Mouse (Mus musculus) layer of hippocampus, adult 9-11 months (tissue): Measurements from ENCODE around the gene AI661453.
"Not testable (repeated sequence)": the region's sequence is repeated elsewhere in the genome, so short reads cannot be mapped to it uniquely, and the experiment has no call there.

Experiments used
- DNase-seq: peaks from one replicate; pipeline ENCODE4 v3.0.0; 2022

The AI661453 gene

DNA sequence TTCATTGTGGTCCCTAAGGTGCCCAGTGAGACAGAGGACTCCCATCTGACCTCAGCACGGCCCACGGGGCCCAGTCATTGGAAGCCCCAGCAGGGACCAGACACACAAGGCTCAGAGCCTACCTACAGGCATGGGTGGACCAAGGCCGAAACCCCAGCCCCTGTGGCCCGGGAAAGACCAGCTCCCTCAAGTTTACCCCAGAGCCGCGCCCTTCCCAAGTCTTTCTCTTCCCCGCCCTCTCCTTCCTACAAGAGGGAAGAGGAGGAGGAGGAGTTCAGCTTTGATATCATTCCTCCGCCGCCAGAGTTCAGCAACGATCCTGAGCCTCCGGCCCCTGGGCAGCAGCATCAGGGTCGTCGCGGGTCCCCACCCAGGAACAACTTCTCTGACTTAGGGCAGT is 31.6 kb downstream of the AI661453 start:
- no peak for DNase-seq

DNA sequence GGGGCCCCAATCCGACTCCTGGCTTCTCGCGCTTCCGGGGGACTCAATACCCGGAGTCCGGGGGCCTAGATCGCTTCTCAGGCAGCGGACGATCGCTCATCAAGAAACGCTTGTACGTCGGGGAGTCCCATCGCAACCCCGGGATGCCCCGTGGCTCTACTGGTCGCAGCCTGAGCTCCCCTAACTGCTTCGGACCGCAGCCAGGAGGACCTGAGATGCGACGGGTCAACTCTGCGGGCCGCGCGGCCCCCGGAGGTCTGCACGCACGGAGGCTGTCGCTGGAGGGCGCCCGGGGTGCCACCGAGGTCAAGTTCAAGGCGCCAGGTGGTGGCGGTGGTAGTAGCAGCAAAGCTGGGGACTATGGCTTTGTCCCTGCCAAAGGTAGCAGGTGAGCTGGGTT is 32.1 kb downstream of the AI661453 start:
- DNase-seq, result no peak

- DNase-seq, result no peak
Measured at GRCm38 (mm10) chr17:47469642-47470041, 33.2 kb downstream of the AI661453 start.

GRCm38 (mm10) chr17:47470121-47470520 is 33.7 kb downstream of the AI661453 start:
- no peak for DNase-seq

DNA sequence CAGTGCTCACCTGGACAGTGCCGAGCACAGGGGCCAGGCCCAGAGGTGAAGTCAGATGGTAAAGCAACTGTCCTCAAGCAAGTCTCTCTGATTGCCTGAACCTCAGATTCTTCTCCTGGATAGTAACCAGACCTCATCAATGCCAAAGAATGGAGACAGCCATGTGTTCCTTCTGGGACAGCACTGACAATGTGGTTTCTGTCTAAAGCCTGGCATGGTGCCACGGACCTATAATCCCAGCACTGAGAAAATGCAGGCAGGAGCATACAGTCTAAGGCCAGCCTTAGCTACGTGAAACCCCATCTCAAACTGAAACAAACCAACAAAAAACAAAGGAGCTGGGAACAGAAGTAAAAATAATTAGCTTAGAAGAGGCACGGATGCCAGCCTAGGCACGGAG is 34.3 kb downstream of the AI661453 start:
- DNase-seq, result peak; percentile 33

DNA sequence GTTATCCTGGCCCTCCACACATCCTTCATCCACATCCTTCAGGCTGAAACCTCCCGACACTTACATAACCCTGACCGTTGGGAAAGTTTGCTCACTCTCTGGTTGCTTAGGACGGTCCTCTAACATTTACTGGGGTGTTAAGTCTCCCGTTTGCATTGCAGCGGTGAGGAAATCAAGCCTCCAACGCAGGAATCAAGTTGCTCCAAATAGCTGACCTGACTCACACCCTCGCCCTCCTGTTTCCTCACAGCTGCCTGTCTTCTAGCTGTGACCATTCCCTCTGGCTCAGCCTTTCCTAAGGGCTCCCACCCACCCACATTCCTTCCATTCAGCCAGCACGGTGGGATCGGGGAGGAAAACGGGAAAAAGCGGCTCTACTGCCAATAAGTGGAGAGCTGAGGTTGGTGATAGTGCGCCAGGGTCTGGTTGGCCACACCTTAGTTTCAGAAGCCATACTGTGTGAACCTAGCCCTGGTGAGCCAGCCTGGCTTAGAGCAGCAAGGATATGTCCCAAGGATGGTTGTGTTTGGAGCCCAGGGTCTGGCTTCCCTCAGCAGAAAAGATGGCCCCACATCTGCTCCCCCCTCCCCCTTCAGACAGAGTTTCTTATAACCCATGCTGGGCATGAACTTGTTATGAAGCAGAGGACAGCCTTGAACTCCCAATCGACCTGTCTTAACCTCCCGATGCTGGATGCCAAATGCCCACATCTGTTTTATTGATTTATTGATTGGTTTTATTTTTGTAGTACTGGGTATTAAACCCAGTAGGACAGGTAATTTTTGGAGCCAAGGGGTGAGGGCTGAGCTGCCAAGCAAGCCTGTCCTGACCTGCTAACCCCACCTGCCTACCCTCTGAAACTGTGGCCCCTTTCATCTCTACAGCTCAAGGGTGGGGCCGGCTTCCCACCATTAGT is 36.3 kb downstream of the AI661453 start:
- DNase-seq, result no peak

- no peak for DNase-seq
Measured at GRCm38 (mm10) chr17:47473434-47473974, 37.1 kb downstream of the AI661453 start.

DNA sequence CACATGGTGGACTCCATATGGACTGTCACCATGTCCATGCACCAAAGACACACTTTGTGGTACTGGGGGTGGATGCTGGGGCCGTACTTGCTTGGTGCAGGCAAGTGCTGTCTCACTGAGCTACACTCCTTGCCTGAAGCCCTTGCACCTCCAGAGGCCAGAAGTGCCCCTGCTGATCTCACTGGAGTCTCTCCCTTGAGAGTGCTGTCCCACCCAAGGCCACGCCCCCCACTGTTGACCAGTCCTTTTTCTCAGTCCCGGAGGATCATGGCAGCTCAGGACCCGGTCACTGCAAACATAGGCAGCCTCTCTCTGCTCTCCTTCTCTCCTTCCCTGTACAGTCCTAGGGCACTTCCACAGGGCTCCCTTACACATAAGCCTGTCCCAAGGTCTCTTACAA is 37.8 kb downstream of the AI661453 start:
- DNase-seq, result no peak

DNA sequence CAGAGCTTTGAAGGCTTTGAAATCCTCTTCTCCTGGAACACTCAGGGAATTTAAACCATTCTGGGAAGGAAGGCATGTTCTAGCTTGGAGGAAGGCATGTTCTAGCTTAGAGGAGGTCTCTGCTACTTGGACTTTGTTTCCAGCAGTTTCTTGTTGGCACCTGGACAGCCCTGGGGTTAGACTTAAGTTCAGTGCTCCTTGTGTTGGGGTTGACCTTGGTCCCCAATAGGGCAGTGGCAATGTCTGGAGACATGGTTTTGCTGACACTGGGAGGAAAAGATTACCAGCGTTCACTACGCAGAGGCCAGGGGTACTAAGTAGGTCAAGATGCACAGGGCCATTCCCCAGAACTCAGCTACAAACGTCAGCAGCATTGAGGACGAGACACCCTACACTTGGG is 38.8 kb downstream of the AI661453 start:
- DNase-seq, result no peak

DNA sequence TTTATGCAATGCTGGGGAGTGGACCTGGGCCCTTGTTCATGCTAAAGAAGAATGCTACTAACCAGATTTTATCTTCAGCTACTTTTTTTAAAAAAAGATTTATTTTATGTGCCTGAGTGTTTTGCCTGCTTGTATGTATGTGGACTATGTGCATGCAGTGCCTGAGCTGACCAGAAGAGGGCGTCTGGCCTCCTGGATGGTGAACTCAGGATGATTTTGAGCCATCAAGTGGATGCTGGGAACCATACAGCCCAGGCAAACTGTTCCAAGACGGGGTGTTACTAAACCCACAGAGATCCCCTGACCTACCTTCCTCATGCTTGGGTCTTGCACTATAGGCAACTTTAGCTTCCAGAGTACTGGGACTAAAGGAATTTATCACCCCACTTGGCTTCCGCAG is 39.3 kb downstream of the AI661453 start:
- no peak for DNase-seq

GRCm38 (mm10) chr17:47479887-47480286 is 43.5 kb downstream of the AI661453 start:
- no peak for DNase-seq

DNA sequence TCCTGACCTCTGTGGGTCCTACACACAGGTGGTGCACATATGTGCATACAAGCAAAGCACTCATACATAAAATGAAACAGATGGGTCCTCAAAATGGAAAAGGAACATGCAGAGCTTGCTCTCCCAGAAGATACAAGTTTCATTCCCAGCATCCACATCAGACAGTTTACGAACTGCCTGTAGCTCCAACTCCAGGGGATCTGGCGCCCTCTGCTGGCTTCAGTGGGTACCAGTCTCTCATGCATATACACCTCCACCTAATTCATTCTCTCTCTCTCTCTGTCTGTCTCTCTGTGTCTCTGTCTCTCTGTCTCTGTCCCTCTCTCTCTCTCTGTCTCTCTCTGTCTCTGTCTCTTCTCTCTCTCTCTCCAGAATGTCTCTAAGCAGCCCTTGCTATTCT is 46.0 kb downstream of the AI661453 start:
- DNase-seq, result no peak

GRCm38 (mm10) chr17:47484241-47484921 is 48.0 kb downstream of the AI661453 start:
- DNase-seq, result no peak

DNA sequence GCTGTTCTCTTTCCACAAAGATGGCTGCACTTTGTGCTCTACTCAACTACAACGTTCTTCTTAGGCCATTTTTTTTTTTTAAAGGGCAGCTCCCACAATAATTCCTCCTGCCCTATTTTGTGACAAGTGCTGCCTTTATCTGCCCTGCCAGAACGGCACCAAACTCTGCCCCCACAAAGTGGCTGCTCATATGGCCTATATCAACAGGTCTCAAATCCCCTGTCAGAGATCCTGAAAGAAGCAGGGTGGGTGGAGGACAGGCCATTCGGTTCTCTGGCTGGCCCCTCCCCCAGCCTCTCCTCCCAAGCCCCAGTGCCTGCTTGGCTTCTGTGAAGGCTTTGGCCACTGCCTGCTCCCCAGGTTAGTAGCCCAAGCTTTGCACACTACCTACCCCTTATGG is 48.6 kb downstream of the AI661453 start:
- DNase-seq, result no peak

DNA sequence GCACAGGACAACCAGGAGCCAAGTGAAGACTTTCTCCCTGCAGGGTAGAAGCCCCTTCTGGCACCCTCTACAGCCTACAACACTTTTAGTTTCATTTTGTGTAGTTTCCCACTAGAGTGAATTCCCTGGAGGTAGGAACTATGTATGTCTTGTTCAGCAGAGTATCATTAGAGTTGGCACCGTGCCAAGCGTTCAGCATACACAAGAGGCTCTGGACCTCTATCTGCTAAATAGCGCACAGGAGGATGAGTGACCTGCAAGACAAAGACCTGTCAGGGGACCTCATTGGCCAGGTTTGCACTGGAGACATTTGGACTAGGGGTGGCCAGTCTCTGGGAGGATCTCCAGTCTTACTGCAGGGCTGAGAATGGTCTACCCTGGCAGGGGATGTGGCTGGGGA is 49.4 kb downstream of the AI661453 start:
- DNase-seq, result no peak

DNA sequence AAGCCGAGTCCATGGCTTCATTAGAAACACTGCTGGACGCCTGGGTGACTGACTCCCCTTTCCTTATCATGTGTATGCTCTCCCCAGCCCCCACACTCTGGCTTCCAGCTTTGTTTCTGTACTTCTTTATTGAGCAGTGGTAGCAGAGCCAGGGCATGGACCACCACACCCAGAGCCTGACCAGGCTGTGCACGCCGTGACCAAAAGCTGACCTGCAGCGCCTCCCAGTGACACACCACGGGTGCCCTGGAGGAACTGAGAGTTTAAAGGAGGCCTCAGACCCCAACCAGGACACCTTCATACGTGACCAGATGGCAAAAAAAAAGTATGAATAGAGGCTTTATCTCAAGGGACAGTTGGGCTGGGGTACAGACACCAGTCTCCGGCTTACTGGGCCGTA is 54.4 kb downstream of the AI661453 start:
- DNase-seq, result no peak

DNA sequence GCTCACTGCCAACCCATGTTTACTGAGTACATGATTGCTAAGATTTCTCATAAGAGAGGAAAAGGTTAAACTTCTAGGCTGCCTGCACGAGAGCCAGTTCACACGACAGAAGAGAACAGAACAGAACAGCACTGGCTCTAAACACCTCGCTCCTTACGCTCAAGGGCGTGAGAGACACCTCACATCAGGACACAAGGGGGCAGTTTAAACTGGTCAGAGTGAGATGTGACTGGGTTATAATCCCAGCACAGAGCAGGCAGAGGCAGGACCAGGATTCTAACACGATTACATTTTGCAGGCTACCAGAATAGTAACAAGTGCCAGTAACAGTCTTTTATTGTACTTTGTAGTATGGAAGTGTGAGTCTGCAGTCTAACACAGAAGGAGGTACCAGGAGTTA is 56.3 kb downstream of the AI661453 start:
- DNase-seq, result no peak

- no peak for DNase-seq
Measured at GRCm38 (mm10) chr17:47493653-47494052, 57.2 kb downstream of the AI661453 start.

- no peak for DNase-seq
Measured at GRCm38 (mm10) chr17:47494132-47494531, 57.7 kb downstream of the AI661453 start.

GRCm38 (mm10) chr17:47501531-47501930 is 65.1 kb downstream of the AI661453 start:
- no peak for DNase-seq

- peak; percentile 93 for DNase-seq
Measured at GRCm38 (mm10) chr17:47501946-47502706, 65.7 kb downstream of the AI661453 start, which contains the start of gene Taf8. Taf8 (minus strand) TSS chr17:47502292.

DNA sequence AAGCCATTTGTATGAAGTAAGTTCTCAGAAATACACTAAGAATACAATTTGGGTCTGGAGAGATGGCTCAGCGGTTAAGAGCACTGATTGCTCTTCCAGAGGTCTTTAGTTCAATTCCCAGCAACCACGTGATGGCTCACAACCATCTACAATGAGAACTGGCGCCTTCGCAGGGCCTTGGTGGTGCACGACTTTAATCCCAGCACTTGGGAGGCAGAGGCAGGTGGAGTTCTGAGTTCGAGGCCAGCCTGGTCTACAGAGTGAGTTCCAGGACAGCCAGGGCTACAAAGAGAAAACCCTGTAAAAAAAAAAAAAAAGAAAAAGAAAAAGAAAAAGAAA is 66.3 kb downstream of the AI661453 start:
- not testable (repeated sequence) for DNase-seq

DNA sequence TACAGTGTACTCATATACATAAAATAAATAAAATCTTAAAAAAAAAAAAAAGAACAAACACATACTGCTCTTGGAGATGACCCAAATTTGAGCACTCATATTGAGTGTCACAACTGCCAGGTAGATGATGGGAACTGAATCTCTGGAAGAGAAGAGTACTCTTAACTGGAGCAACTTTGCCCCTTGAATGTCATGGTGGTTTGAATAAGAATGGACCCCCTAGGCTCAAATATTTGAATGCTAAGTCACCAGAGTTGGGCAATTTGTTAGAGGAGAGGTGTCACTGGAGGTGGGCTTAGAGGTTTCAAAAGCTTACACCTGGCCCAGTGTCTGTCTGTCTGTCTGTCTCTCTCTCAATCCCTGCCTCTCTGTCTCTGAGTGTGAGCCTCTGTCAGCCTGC is 67.3 kb downstream of the AI661453 start:
- no peak for DNase-seq
